Mouse (Mus musculus) thymus, adult 2 months (tissue): Measurements from ENCODE around the gene Syt13. TPM values are rescaled to one million over a fixed set of nuclear protein-coding genes. Genes with fewer than 3 reads are reported as not detected.

Experiments used
- DNase-seq: peaks from one replicate; pipeline ENCODE4 v3.0.0; 2021
- H3K27ac ChIP-seq: fragments of 200-500 bp; 2 replicates; pipeline ENCODE4 v1.5.1; 2012; ENCODE audit warnings: low read length, control low read depth; ENCODE audit not compliant: control insufficient read depth, insufficient read depth
- H3K27me3 ChIP-seq: fragments of 200-500 bp; 2 replicates; pipeline ENCODE4 v1.6.1; 2012; ENCODE audit warnings: mild to moderate bottlenecking, low read length, moderate library complexity, mixed read lengths; ENCODE audit not compliant: control insufficient read depth, insufficient read depth
- H3K36me3 ChIP-seq: fragments of 200-500 bp; 2 replicates; pipeline ENCODE4 v1.6.1; 2012; ENCODE audit warnings: mild to moderate bottlenecking, low read length, moderate library complexity; ENCODE audit not compliant: control insufficient read depth, insufficient read depth
- H3K4me1 ChIP-seq: fragments of 200-500 bp; replicated peaks from 2 replicates; pipeline ENCODE4 v1.6.1; 2012; ENCODE audit warnings: low read length; ENCODE audit not compliant: control insufficient read depth, insufficient read depth
- H3K4me3 ChIP-seq: fragments of 200-500 bp; 2 replicates; pipeline ENCODE4 v1.5.1; 2012; ENCODE audit warnings: mild to moderate bottlenecking, low read length, control low read depth, moderate library complexity; ENCODE audit not compliant: control insufficient read depth, insufficient read depth
- CTCF ChIP-seq: fragments of 200-500 bp; IDR thresholded peaks from 2 replicates; pipeline ENCODE4 v1.5.1; 2012; ENCODE audit warnings: mild to moderate bottlenecking, control low read depth, low read length, moderate library complexity, borderline replicate concordance; ENCODE audit not compliant: control insufficient read depth, poor library complexity, insufficient read depth; ENCODE audit errors: extremely low read depth
- POLR2A ChIP-seq: fragments of 200-500 bp; IDR thresholded peaks from 2 replicates; pipeline ENCODE4 v1.6.1; 2012; ENCODE audit warnings: mild to moderate bottlenecking, low read length, control low read depth, moderate library complexity; ENCODE audit not compliant: control insufficient read depth, poor library complexity, insufficient read depth; ENCODE audit errors: extremely low read depth
- WGBS: fragments of 180-500 bp; shearing (Covaris S2); methylation state at CpG from one replicate; pipeline ENCODE4 v1.1.7; 2018; 5-methylcytosine and 5-hydroxymethylcytosine counted together
- polyA plus RNA-seq: library from polyadenylated mRNA; depleted of rRNA; stranded (reverse); fragments of >200 nt; gene quantifications from 2 replicates; pipeline ENCODE4 v1.2.3, GENCODE M21; 2012; rRNA removed

Syt13 gene
- 51.8 and 59.6 TPM in 2 replicates for polyA plus RNA-seq

DNA sequence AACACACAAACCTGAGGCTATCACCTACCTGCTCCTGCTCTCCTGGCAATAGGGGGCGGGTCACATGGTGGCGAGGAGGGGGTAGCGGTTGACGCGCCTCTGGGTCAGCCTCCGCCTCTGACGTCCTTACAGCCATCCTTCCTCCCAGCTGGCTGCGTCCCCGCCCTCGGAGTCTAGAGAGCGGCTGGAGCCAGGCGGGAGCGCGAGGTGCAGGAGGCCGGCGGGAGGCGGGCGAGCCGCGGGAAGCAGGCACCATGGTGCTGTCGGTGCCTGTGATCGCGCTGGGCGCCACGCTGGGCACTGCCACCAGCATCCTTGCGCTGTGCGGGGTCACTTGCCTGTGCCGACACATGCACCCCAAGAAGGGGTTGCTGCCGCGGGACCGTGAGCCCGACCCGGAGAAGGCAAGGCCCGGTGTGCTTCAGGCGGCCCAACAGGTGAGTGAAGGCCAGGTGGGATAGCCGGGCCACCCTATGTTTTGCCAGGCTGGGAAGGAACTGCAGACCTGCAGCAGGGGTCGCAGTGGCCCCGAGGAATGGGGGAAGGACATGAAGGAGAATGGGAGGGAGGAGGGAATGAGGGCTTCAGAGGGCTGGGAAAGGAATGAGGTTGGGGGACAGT, at the start of gene Syt13:
Gene Syt13, plus strand, starts transcription at position 166 of the 621 bp plus-strand sequence.
- Histone ChIP-seq H3K27ac (0 out of 2 replicates have a peak within 1 kb of the TSS, but pooled peaks have one; percentile 38), H3K4me1 (peaks cover 51% of the 10 kb centered on the region), H3K27me3 (no peaks in the 10 kb centered on the region), H3K36me3 (no peaks in the 10 kb centered on the region), H3K4me3 (peak within 1 kb of the TSS; percentile 76)
- DNase-seq = peak; percentile 53
- TF ChIP-seq POLR2A = no peak
- TF ChIP-seq CTCF = 0 out of 2 replicates have a peak, but pooled peaks have one; percentile 4
- 2% methylated on average over 38 of the region's 38 CpGs for WGBS

DNA sequence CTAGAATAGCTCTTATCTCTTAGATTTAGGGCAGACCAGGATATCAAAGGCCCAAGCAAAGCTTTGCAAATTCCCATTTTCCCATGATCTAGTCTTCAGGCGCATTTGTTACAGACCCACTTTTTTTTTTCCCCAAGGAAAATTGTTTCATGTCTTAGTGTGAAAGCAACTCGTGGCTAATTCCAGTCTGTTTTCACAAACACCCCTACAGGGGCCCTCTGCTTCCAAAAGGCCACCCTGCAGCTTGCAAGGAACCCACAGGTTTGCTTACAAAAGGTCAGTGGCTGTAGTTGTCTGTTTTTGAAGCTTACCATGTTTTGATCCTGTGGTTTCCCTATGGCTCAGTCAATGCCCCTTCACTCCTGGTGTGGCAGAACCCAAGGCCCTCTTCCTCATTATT, 48.3 kb upstream of the Syt13 start:
- WGBS = 44% methylated on average over 2 of the region's 2 CpGs
- no peaks in the 10 kb centered on the region for H3K36me3 ChIP-seq
- H3K4me1 ChIP-seq = no peaks in the 10 kb centered on the region
- H3K27me3 ChIP-seq = no peaks in the 10 kb centered on the region; the same call in 1 of the 2 replicates
- DNase-seq = no peak
- H3K27ac ChIP-seq = no peak overlapping the region
- TF ChIP-seq CTCF (no peak), POLR2A (no peak)
- H3K4me3 ChIP-seq = no peak overlapping the region

DNA sequence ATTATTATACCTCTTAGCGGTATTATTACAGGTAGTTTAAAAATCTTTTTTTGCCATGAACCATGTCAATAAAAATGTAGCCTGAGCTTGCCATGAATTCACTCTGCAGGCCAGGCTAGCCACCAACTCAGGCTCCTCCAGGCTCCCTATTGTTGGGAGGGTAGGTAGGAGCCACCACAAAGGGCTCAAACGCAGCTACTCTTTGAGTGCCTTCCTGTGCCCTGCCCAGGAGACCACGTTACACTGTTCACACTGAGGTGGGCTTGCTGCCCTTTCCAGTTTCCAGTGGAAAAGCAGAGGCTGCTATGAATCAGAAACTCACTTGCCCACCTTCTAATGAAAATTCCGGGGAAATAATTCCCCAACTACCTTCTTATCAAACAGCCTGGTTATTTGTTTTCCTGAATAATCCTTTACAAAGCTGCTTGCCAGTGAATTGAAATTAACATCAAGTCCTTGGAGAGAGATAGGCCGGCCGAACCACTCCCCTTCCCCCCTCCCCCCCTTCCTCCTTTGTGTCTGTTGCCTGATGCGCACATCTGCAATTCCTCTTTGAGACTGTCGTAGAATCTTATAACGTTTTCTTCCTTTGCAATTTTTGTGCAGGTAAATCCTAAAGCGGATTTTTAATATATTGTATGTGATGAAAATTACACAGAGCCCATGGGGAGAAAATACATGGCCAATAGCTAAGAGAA, 44.6 kb upstream of the Syt13 start:
- no peak overlapping the region for H3K4me3 ChIP-seq
- no peak overlapping the region for H3K27ac ChIP-seq
- TF ChIP-seq CTCF (no peak), POLR2A (no peak)
- no peak for DNase-seq
- no peaks in the 10 kb centered on the region for H3K36me3 ChIP-seq
- WGBS = 38% methylated on average over 10 of the region's 10 CpGs
- no peaks in the 10 kb centered on the region; the same call in 1 of the 2 replicates for H3K27me3 ChIP-seq
- no peaks in the 10 kb centered on the region for H3K4me1 ChIP-seq

DNA sequence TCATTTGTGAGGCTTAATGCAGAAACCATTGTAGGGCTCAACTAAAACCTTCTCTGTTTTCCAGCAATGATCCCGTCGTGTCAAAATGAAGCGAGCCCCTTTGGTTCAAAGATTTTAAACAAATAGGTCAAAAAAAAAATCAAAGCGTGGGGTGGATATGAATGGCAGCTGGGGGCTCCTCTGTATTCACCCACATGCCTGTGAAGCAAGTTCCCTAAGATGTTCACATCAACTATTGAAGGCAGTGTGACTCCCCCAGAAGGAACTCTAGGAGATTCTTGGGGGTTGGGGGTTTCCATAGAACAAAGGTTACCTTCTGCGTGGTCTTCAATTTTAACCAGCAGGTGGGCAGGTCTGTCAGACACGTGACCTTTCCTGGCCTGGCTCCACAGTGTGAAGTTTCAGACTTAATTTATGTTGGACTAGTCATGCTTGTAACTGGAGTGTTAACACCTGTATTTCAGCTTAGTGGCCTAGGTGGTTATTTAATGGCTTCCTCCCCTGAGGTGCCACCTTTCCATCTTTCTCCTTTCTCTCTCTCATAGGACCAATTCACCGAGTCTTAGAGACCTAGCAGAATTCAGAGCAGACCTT, 43.7 kb upstream of the Syt13 start:
- H3K27me3 ChIP-seq = no peaks in the 10 kb centered on the region; the same call in 1 of the 2 replicates
- TF ChIP-seq CTCF (no peak), POLR2A (no peak)
- no peak overlapping the region for H3K4me3 ChIP-seq
- H3K36me3 ChIP-seq = no peaks in the 10 kb centered on the region
- H3K27ac ChIP-seq = no peak overlapping the region
- no peak for DNase-seq
- 76% methylated on average over 7 of the region's 7 CpGs for WGBS
- H3K4me1 ChIP-seq = no peaks in the 10 kb centered on the region

DNA sequence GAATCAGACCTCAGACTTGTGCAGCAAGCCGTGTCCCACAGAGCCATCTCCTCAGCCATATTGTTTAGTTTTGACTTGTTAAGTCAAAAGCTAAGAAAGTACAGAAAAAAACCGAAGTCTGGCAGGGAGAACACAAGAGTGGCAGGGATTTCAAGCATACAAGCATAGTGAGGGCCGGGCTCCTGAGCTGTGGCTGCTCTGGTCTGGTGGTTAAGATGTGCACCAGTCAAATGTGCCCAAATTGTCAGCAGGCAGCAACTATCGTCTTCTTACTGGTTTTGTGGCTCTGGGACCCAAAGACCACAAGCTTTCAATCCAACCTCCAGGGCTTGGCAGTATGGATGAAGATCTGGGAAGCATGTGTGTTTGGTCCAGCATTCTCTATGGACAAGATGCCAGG, 42.2 kb upstream of the Syt13 start:
- Histone ChIP-seq H3K36me3 (no peaks in the 10 kb centered on the region), H3K4me1 (no peaks in the 10 kb centered on the region), H3K27me3 (no peaks in the 10 kb centered on the region; the same call in 1 of the 2 replicates), H3K4me3 (no peak overlapping the region), H3K27ac (no peak overlapping the region)
- DNase-seq = no peak
- 84% methylated on average over 4 of the region's 4 CpGs for WGBS
- TF ChIP-seq CTCF = no peak
- no peak for TF ChIP-seq POLR2A

DNA sequence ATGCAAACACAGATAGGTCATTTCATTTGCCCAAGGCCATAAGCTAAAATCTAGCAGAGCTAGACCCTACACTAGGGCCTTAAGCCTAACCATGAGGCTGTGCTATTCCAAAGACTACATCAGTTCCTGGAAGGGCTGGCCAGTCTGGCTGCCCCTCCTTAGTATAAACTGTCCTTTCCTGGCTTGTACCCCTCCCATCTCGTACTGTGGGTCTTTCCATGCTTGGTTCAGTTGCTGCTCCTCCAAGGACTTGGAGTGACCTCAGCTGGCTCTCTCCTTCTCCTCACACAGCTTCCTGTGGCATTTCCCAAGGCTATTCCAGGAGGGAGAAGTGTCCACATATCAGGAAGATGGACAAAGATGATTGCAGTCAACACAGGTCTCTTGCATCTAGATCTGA, 40.3 kb upstream of the Syt13 start:
- WGBS = 79% methylated on average over 1 of the region's 1 CpGs
- no peaks in the 10 kb centered on the region for H3K36me3 ChIP-seq
- no peak for DNase-seq
- no peak for TF ChIP-seq POLR2A
- TF ChIP-seq CTCF = no peak
- no peaks in the 10 kb centered on the region for H3K27me3 ChIP-seq
- H3K27ac ChIP-seq = no peak overlapping the region
- no peak overlapping the region for H3K4me3 ChIP-seq
- no peaks in the 10 kb centered on the region for H3K4me1 ChIP-seq

DNA sequence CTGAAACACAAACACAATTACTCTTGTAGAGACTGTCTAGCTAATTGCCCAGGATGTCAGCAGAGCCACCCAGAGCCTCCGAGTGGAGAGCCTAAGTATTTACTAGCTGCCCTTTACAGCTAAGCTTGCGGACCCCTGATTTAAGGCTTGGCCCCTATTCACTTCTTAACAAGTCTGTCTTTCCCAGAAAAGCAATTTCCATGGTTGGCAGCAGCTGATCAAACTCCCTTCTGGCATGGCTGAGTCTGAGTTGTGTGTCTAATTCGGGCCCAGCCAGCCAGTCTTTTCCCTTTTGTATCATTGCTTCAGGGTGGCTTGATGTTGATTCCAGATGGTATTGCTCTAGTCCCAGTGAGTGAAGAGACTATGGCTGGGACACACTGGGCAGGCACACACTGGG, 37.4 kb upstream of the Syt13 start:
- no peak for TF ChIP-seq POLR2A
- TF ChIP-seq CTCF = no peak
- Histone ChIP-seq H3K4me3 (no peak overlapping the region), H3K4me1 (no peaks in the 10 kb centered on the region), H3K27me3 (no peaks in the 10 kb centered on the region), H3K27ac (no peak overlapping the region), H3K36me3 (no peaks in the 10 kb centered on the region)
- no peak for DNase-seq
- 91% methylated on average over 3 of the region's 3 CpGs for WGBS
